Mouse (Mus musculus): ENCODE measurements around the gene Plxna3.

DNA sequence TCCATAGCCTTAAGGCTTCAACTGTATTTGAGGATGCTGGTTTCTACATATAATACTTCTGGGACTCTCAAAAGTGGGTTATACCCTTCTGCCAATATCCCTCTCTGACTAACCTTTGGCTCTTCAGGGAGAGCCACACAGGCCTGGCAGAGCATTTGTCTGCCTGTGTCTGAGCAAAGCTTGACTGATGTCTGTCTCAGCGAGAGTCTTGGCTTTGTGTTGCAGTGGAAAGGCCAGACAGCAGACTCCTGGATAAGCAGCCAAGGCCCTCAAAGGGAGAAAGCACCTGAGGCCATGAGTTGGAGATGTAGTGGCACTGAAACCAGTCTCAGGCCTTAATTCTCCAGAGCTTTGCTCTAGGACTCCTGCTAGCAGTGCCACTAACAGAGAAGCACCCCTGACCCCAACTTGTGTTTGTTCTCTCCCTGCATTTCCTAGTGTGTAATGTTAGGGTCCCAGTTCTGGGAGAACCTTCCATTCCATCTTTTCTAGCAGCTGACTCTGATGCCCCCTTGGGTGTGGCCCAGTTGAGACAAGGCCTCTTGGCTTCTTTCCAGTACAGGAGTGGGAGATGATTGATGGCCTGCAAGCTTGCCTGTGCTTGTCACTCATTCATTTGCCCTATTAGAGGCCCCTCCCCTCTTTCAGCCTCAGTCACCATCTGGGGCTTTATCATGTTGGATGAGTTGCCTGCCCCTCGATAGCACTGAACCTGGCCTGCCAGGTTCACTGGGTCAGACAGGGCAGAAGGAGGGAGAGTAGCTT lies 1.5 kb downstream of the Plxna3 start:
- no peak for TF ChIP-seq CTCF (conservative IDR thresholded peaks at IDR 0.05 in 1 of 2, IDR thresholded peaks at IDR 0.05 in 1 of 2; ENCODE audit: low read depth in 2 of 2, low read length in 2 of 2)
- no peak for TF ChIP-seq MEF2A (IDR thresholded peaks at IDR 0.05; ENCODE audit: borderline replicate concordance, low read depth, low read length)
- TF ChIP-seq MAX (IDR thresholded peaks at IDR 0.05; ENCODE audit: low read length): no peak
- TF ChIP-seq UBTF (IDR thresholded peaks at IDR 0.05; ENCODE audit: low read depth, low read length): no peak
- no peak for TF ChIP-seq USF2 (conservative IDR thresholded peaks at IDR 0.05; ENCODE audit: low read depth, low read length)
- TF ChIP-seq PAX5 (IDR thresholded peaks at IDR 0.05; ENCODE audit: low read length): no peak
- no peak for TF ChIP-seq POLR2AphosphoS2 (IDR thresholded peaks at IDR 0.05; ENCODE audit: low read depth, low read length)
- no peak for TF ChIP-seq ZNF384 (IDR thresholded peaks at IDR 0.05; ENCODE audit: low read depth, low read length)
- TF ChIP-seq MAFK (IDR thresholded peaks at IDR 0.05; ENCODE audit: insufficient replicate concordance, low read length): no peak
- TF ChIP-seq HCFC1 (IDR thresholded peaks at IDR 0.05; ENCODE audit: low read depth, low read length): no peak
